Mouse (Mus musculus): ENCODE results near the gene Eef1b2.
"Not testable (repeated sequence)": the region's sequence is repeated elsewhere in the genome, so short reads cannot be mapped to it uniquely, and the experiment has no call there.

DNA sequence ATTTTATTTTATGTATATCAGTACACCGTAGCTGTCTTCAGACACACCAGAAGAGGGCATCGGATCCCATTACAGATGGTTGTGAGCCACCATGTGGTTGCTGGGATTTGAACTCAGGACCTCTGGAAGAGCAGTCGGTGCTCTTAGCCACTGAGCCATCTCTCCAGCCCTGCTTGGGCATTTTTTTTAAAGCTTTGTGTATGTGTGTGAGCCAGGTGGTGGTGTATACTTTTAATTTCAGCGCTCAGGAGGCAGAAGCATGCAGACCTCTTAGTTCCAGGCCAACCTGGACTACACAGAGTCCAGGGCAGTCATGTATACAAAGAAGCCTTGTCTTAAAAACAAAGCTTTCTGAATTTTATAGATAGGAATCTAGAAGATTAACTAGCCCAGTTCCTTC, 4.0 kb downstream of the Eef1b2 start:
- not testable (repeated sequence) for TF ChIP-seq CTCF (IDR thresholded peaks at IDR 0.05; ENCODE audit: control insufficient read depth, insufficient read depth, insufficient replicate concordance, low read depth, low read length); POLR2A (IDR thresholded peaks at IDR 0.05; ENCODE audit: control insufficient read depth, low read depth, low read length)

Data from testis, adult 2 months (tissue).